Mouse (Mus musculus): ENCODE data around the gene Kbtbd3.

Kbtbd3 gene

GRCm38 (mm10) chr9:4309351-4310085 is at the start of gene Kbtbd3, which contains the start of gene Aasdhppt:
TSS of gene Kbtbd3 (plus strand) at chr9:4309833.
TSS of gene Aasdhppt (minus strand) at chr9:4309471.
- DNase-seq (ENCODE audit: extremely low read depth, low read depth, low spot score): peak; percentile 96

DNA sequence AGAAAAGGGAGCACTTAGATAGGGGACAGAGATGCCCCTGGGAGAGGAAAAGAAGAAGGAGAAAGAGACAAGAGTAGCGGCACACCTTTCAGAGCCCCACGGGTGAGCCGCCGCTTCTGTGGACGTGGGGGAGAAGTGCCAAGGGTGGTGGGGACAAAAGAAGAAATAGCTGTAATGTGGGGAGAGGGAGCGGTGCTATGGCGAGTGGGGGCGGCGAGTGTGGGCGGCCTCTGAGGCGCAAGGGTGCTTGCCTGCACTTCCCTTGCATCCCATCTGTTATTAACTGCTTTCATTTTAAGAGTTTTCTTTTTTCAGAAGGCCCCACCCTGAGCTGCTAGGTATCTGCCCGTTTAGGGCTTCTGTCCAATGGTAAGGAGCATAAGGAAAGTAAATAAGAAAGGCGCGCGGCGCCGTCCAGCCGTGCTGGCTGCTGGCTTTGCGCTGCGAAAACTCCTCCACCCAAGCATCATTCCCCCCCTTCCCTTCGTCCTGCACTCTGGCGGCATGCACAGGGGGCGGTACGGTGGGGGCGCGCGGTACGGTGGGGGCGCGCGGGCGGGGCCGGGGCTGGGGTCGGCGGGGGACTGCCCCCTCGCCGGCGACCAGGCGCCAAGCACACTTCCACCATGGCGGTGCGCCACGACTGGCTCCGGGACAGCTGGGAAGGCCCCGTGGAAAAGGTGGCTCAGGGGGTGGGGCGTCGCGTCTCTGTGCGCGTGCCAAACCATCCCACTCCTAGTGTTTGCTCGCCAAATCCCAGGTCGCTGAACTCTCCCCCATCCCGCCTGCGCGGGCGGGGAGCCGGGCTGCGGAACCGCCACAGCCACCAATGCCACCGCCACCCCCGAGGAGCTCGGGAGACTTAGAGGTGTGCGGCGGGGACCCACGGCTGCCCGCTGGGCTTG is 49.5 kb upstream of the Kbtbd3 start:
- no peak for DNase-seq (ENCODE audit: extremely low read depth, low read depth, low spot score)

DNA sequence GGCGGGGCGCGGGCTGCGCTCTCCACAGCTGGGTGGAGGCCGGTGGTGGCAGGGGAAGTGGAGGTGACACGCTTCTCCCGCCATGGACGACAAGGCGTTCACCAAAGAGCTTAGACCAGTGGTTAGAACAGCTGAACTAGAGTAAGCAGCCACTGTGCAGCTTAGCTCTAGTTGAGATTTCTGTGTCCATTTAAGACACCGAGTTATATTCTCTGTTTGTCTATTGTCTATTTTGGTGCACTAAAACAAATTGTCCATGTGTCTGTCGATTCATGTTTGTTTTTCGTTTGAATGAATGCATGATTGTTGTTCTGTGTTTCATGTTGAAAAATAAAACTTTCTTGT is 48.9 kb upstream of the Kbtbd3 start:
- no peak for DNase-seq (ENCODE audit: extremely low read depth, low read depth, low spot score)

- DNase-seq (ENCODE audit: extremely low read depth, low read depth, low spot score): no peak
These were observed 42.8 kb upstream of the Kbtbd3 start for GRCm38 (mm10) chr9:4266881-4267280.

- DNase-seq (ENCODE audit: extremely low read depth, low read depth, low spot score): no peak
These were observed 25.8 kb upstream of the Kbtbd3 start for GRCm38 (mm10) chr9:4283850-4284249.

DNA sequence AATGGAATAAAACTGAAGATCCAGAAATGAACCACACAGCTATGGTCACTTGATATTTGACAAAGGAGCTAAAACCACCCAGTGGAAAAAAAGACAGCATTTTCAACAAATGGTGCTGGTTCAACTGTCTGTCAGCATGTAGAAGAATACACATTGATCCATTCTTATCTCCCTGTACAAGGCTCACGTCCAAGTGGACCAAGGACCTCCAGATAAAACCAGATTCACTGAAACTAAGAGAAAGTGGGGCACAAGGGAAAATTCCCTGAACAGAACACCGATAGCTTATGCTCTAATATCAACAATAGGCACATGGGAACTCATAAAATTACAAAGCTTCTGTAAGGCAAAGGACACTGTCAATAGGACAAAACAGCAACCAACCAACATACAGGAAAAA is 9.2 kb upstream of the Kbtbd3 start:
- no peak for DNase-seq (ENCODE audit: extremely low read depth, low read depth, low spot score)

GRCm38 (mm10) chr9:4304867-4305266 is 4.8 kb upstream of the Kbtbd3 start:
- DNase-seq (ENCODE audit: extremely low read depth, low read depth, low spot score): no peak

GRCm38 (mm10) chr9:4308628-4309350 is 844 bp upstream of the Kbtbd3 start:
- DNase-seq (ENCODE audit: extremely low read depth, low read depth, low spot score): no peak

DNA sequence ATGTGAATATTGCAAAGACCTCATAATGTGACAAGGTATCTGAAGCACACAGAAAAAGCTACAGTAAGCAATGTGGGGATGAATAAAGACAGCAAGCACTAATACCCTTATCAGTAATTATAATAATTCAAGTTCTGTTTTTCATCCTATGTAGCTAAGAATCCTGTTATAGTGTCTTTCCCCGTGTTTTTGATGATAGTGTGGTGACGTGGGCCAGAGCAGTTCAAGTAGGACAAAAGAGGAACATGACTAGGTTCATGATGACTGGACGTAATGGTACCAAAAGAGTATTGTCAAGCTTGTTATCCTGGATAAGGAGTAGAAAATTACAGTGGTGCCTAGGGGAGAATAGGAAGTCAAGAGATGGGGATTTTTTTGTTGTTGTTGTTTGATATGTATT is 1.1 kb downstream of the Kbtbd3 start:
- no peak for DNase-seq (ENCODE audit: extremely low read depth, low read depth, low spot score)

- DNase-seq (ENCODE audit: extremely low read depth, low read depth, low spot score): no peak
These were observed 1.5 kb downstream of the Kbtbd3 start for GRCm38 (mm10) chr9:4311162-4311561.

DNA sequence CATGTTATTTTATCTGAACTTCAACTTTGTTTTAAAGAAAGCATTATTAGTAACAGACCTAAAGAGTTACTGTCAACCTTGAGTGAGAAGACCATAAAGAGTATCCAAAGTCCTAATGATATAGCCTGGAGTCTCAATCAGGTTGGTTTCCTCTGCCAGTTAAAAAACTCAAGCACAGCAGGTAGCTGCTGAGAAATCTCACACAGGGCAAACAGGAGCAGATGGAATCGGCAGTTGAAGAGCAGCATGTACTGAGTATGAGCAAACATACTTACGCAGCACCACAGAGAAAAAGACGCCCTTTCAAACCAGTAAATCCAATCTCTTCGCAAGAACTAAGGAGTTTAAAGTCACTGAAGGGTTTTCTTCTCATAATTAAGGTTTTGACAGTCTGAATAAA is 4.3 kb downstream of the Kbtbd3 start:
- no peak for DNase-seq (ENCODE audit: extremely low read depth, low read depth, low spot score)

- DNase-seq (ENCODE audit: extremely low read depth, low read depth, low spot score): no peak
These were observed 6.1 kb downstream of the Kbtbd3 start for GRCm38 (mm10) chr9:4315746-4316145.

- no peak for DNase-seq (ENCODE audit: extremely low read depth, low read depth, low spot score)
These were observed 9.5 kb downstream of the Kbtbd3 start for GRCm38 (mm10) chr9:4318939-4319721.

- DNase-seq (ENCODE audit: extremely low read depth, low read depth, low spot score): no peak
These were observed 43.5 kb downstream of the Kbtbd3 start for GRCm38 (mm10) chr9:4353163-4353562.

GRCm38 (mm10) chr9:4375828-4376639 is 66.4 kb downstream of the Kbtbd3 start, which contains the start of gene Msantd4:
TSS of gene Msantd4 (plus strand) at chr9:4376562.
- peak; percentile 71 for DNase-seq (ENCODE audit: extremely low read depth, low read depth, low spot score)

- DNase-seq (ENCODE audit: extremely low read depth, low read depth, low spot score): no peak
These were observed 67.0 kb downstream of the Kbtbd3 start for GRCm38 (mm10) chr9:4376640-4377120.
